Mouse (Mus musculus): ENCODE data around the gene Ccnh. TPM values are rescaled to one million over a fixed set of nuclear protein-coding genes. Genes with fewer than 3 reads are reported as not detected.

The Ccnh gene
- total RNA-seq (2023), result 21.6 TPM

DNA sequence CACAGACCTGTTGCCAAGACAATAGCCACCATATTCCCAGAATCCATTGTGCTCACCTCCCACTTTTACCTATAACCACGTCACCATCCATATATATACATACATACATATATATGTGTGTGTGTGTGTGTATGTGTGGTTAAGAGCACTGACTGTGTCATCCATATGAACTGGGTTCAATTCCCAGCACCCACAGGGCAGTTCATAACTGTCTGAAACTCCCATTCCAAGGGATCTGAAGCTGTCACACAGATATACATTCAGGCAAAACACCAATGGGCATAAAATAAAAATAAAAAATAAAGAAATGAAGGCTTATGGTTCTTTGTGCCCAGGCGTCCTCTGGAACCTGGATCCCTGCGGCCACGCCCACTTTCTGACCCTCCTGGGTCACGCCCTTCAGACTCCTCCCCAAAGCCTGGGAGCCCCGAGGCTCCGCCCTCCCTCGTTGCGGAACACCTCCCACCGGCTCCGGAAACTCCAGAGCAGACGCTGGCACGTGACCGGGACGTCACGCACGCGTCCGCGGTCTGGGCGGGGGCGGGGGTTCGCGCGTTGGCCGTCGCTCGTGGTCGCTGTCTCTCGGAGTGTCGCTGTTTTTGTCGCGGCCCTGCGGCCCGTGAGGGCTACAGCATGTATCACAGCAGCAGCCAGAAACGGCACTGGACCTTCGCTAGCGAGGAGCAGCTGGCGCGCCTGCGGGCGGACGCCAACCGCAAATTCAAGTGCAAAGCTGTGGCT, at the start of gene Ccnh:
TSS of gene Ccnh (plus strand) at position 506 of the 741 bp plus-strand sequence.

Other genes starting within 250 kb of the Ccnh start
- 87.2 TPM for gene Rasa1, start 99.7 kb downstream of the Ccnh start, total RNA-seq (2023)